Mouse (Mus musculus) small intestine, adult 2 months (tissue): Measurements from ENCODE around the gene Dhrs3. TPM values are rescaled to one million over a fixed set of nuclear protein-coding genes. Genes with fewer than 3 reads are reported as not detected.
A peak's percentile ranks its signal among the peaks of the same experiment; 100 is the strongest.

Source experiments
- H3K27ac ChIP-seq: fragments of 200-500 bp; 2 replicates; pipeline ENCODE4 v1.5.1; 2012; ENCODE audit warnings: low read depth, low read length, control low read depth, inconsistent platforms; ENCODE audit not compliant: insufficient read depth
- H3K27me3 ChIP-seq: fragments of 200-500 bp; 2 replicates; pipeline ENCODE4 v1.6.1; 2012; ENCODE audit warnings: mild to moderate bottlenecking, moderate library complexity, low read length, inconsistent platforms; ENCODE audit not compliant: control insufficient read depth, insufficient read depth
- H3K36me3 ChIP-seq: fragments of 200-500 bp; 2 replicates; pipeline ENCODE4 v1.6.1; 2012; ENCODE audit warnings: mild to moderate bottlenecking, low read length, control low read depth, inconsistent platforms; ENCODE audit not compliant: control insufficient read depth, insufficient read depth
- H3K4me1 ChIP-seq: fragments of 200-500 bp; 2 replicates; pipeline ENCODE4 v1.6.1; 2012; ENCODE audit warnings: low read length, inconsistent platforms, mixed read lengths; ENCODE audit not compliant: control insufficient read depth, insufficient read depth, insufficient read length
- H3K4me3 ChIP-seq: fragments of 200-500 bp; 2 replicates; pipeline ENCODE4 v1.5.1; 2012; ENCODE audit warnings: low read depth, mild to moderate bottlenecking, control low read depth, inconsistent platforms, low read length, moderate library complexity
- CTCF ChIP-seq: fragments of 200-500 bp; IDR thresholded peaks from 2 replicates; pipeline ENCODE4 v1.5.1; 2012; ENCODE audit warnings: low read depth, mild to moderate bottlenecking, control low read depth, inconsistent platforms, low read length, moderate library complexity, mixed read lengths; ENCODE audit not compliant: insufficient replicate concordance, insufficient read length; ENCODE audit errors: extremely low read depth
- POLR2A ChIP-seq: fragments of 200-500 bp; IDR thresholded peaks from 2 replicates; pipeline ENCODE4 v1.6.1; 2012; ENCODE audit warnings: low read depth, mild to moderate bottlenecking, control low read depth, inconsistent platforms, low read length, moderate library complexity
- WGBS: fragments of 180-500 bp; shearing (Covaris S2); methylation state at CpG from one replicate; pipeline ENCODE4 v1.1.7; 2018; 5-methylcytosine and 5-hydroxymethylcytosine counted together
- polyA plus RNA-seq: library from polyadenylated mRNA; depleted of rRNA; stranded (reverse); fragments of >200 nt; gene quantifications from 2 replicates; pipeline ENCODE4 v1.2.3, GENCODE M21; 2012

The Dhrs3 gene
- polyA plus RNA-seq, 1 experiment = 71.2 TPM

GRCm38 (mm10) chr4:144928693-144929436 lies 36.2 kb downstream of the Dhrs3 start:
- no peaks in the 10 kb centered on the region for H3K27me3 ChIP-seq
- WGBS = 59% methylated on average over 5 of the region's 5 CpGs
- H3K27ac ChIP-seq = peak overlapping the region; percentile 62; the same call in 1 of the 2 replicates
- H3K4me1 ChIP-seq = peaks cover 23% of the 10 kb centered on the region
- no peak overlapping the region for H3K4me3 ChIP-seq
- H3K36me3 ChIP-seq = peaks cover 24% of the 10 kb centered on the region
- TF ChIP-seq POLR2A (no peak), CTCF (no peak)

GRCm38 (mm10) chr4:144929811-144930221 lies 37.2 kb downstream of the Dhrs3 start:
- peaks cover 23% of the 10 kb centered on the region for H3K4me1 ChIP-seq
- no peak overlapping the region for H3K4me3 ChIP-seq
- TF ChIP-seq POLR2A = no peak
- TF ChIP-seq CTCF = no peak
- H3K27me3 ChIP-seq = no peaks in the 10 kb centered on the region
- WGBS = 28% methylated on average over 1 of the region's 1 CpGs
- H3K27ac ChIP-seq = peak overlapping the region; percentile 62
- H3K36me3 ChIP-seq = peaks cover 22% of the 10 kb centered on the region

- Histone ChIP-seq H3K27me3 (no peaks in the 10 kb centered on the region), H3K4me3 (no peak overlapping the region), H3K36me3 (peaks cover 22% of the 10 kb centered on the region), H3K27ac (peak overlapping the region; percentile 62), H3K4me1 (peaks cover 23% of the 10 kb centered on the region)
- TF ChIP-seq POLR2A (no peak), CTCF (no peak)
- 7% methylated on average over 10 of the region's 10 CpGs for WGBS
Observed at GRCm38 (mm10) chr4:144930366-144930765, 37.7 kb downstream of the Dhrs3 start.

- WGBS = 36% methylated on average over 7 of the region's 7 CpGs
- H3K27me3 ChIP-seq = no peaks in the 10 kb centered on the region
- peaks cover 23% of the 10 kb centered on the region for H3K4me1 ChIP-seq
- no peak overlapping the region for H3K4me3 ChIP-seq
- H3K27ac ChIP-seq = peak overlapping the region; percentile 62; the same call in 1 of the 2 replicates
- TF ChIP-seq CTCF (no peak), POLR2A (no peak)
- H3K36me3 ChIP-seq = peaks cover 20% of the 10 kb centered on the region
Observed at GRCm38 (mm10) chr4:144931167-144931566, 38.5 kb downstream of the Dhrs3 start.

- no peak overlapping the region for H3K27ac ChIP-seq
- TF ChIP-seq CTCF (no peak), POLR2A (no peak)
- H3K4me3 ChIP-seq = no peak overlapping the region
- H3K4me1 ChIP-seq = peaks cover 19% of the 10 kb centered on the region
- WGBS = 72% methylated on average over 1 of the region's 1 CpGs
- H3K27me3 ChIP-seq = no peaks in the 10 kb centered on the region
- no peaks in the 10 kb centered on the region for H3K36me3 ChIP-seq
Observed at GRCm38 (mm10) chr4:144934501-144934900, 41.9 kb downstream of the Dhrs3 start.

- no peak overlapping the region for H3K27ac ChIP-seq
- no peak overlapping the region for H3K4me3 ChIP-seq
- no peak for TF ChIP-seq POLR2A
- no peak for TF ChIP-seq CTCF
- over 99% methylated on average over 3 of the region's 3 CpGs for WGBS
- no peaks in the 10 kb centered on the region for H3K27me3 ChIP-seq
- H3K36me3 ChIP-seq = no peaks in the 10 kb centered on the region
- peaks cover 4% of the 10 kb centered on the region for H3K4me1 ChIP-seq
Observed at GRCm38 (mm10) chr4:144936563-144937154, 44.0 kb downstream of the Dhrs3 start.

- H3K4me1 ChIP-seq = peaks cover 4% of the 10 kb centered on the region
- 88% methylated on average over 4 of the region's 4 CpGs for WGBS
- H3K27me3 ChIP-seq = no peaks in the 10 kb centered on the region
- H3K27ac ChIP-seq = no peak overlapping the region
- H3K36me3 ChIP-seq = no peaks in the 10 kb centered on the region
- TF ChIP-seq CTCF = no peak
- TF ChIP-seq POLR2A = no peak
- no peak overlapping the region for H3K4me3 ChIP-seq
Observed at GRCm38 (mm10) chr4:144939847-144940411, 47.3 kb downstream of the Dhrs3 start.
